In genomic region chr7:38112451-38112850, GRCm38 (mm10) we compare ENCODE assay signal across 9 mouse cellular contexts. TPM values are rescaled to one million over a fixed set of nuclear protein-coding genes. Genes with fewer than 3 reads are reported as not detected.
DNase-seq lines count a peak whose midpoint lies in the region; ATAC-seq lines count a peak whose summit lies in the region.
"Had no signal": no experiment of that assay in that cellular context is flagged by ENCODE, and none has a peak within 500 bp of the region (broad histone marks: within the 10 kb centered on the region; RNA-seq: fewer than 3 reads in every experiment).

No protein-coding gene starts in this region.

- intact Hi-C loops in heart, postnatal 10 days (cut with DNase I), result no loop called here

- no peak overlapping the region for H3K9ac ChIP-seq in heart, embryonic 11.5 days (ENCODE audit: low read depth, low read length)
- H3K9ac ChIP-seq in midbrain, embryonic 15.5 days, result no peak overlapping the region
- H3K9ac ChIP-seq in intestine, embryonic 15.5 days, result no peak overlapping the region
- no peak overlapping the region for H3K9ac ChIP-seq in hindbrain, embryonic 11.5 days (ENCODE audit: low read depth, low read length)
- H3K9ac ChIP-seq: forebrain, postnatal 0 days had no signal

- no peaks in the 10 kb centered on the region for H3K36me3 ChIP-seq in heart, embryonic 11.5 days (ENCODE audit: control insufficient read depth, insufficient read depth, low read length)
- no peaks in the 10 kb centered on the region for H3K36me3 ChIP-seq in midbrain, embryonic 10.5 days
- no peaks in the 10 kb centered on the region for H3K36me3 ChIP-seq in midbrain, embryonic 15.5 days (replicated peaks)
- H3K36me3 ChIP-seq in intestine, embryonic 15.5 days, result no peaks in the 10 kb centered on the region
- no peaks in the 10 kb centered on the region for H3K36me3 ChIP-seq in hindbrain, embryonic 11.5 days (ENCODE audit: control insufficient read depth, insufficient read depth, low read length)

- no peak overlapping the region for H3K4me2 ChIP-seq in heart, embryonic 11.5 days
- H3K4me2 ChIP-seq in midbrain, embryonic 15.5 days, result no peak overlapping the region
- no peak overlapping the region for H3K4me2 ChIP-seq in intestine, embryonic 15.5 days (replicated peaks)
- H3K4me2 ChIP-seq in hindbrain, embryonic 11.5 days (replicated peaks; ENCODE audit: low read depth, low read length), result no peak overlapping the region

- ATAC-seq in heart, embryonic 11.5 days (replicated peaks; ENCODE audit: insufficient number of reproducible peaks, low FRiP score, low TSS enrichment), result no peak
- ATAC-seq in midbrain, embryonic 15.5 days (replicated peaks), result no peak
- ATAC-seq in intestine, embryonic 15.5 days, result no peak
- ATAC-seq in hindbrain, embryonic 11.5 days (ENCODE audit: low FRiP score), result no peak
- ATAC-seq: forebrain, postnatal 0 days had no signal

- no peak overlapping the region for H3K27ac ChIP-seq in heart, embryonic 11.5 days (ENCODE audit: low read depth, low read length)
- H3K27ac ChIP-seq in midbrain, embryonic 10.5 days (replicated peaks), result peak overlapping the region; percentile 30
- no peak overlapping the region for H3K27ac ChIP-seq in midbrain, embryonic 15.5 days
- H3K27ac ChIP-seq in intestine, embryonic 15.5 days, result peak overlapping the region; percentile 33
- H3K27ac ChIP-seq in hindbrain, embryonic 11.5 days (ENCODE audit: low read depth, low read length), result no peak overlapping the region

- no peaks in the 10 kb centered on the region for H3K27me3 ChIP-seq in heart, embryonic 11.5 days (ENCODE audit: control insufficient read depth, insufficient read depth, low read length)
- H3K27me3 ChIP-seq in midbrain, embryonic 10.5 days (ENCODE audit: low read depth, poor library complexity, severe bottlenecking), result peaks cover 18% of the 10 kb centered on the region
- 0 out of 2 replicates have a peak, but pooled peaks cover 3% of the 10 kb centered on the region for H3K27me3 ChIP-seq in midbrain, embryonic 15.5 days (replicated peaks)
- no peaks in the 10 kb centered on the region for H3K27me3 ChIP-seq in intestine, embryonic 15.5 days (replicated peaks)
- no peaks in the 10 kb centered on the region for H3K27me3 ChIP-seq in hindbrain, embryonic 11.5 days (ENCODE audit: control insufficient read depth, insufficient read depth, low read length)

- 74% methylated on average over 9 of the region's 9 CpGs for WGBS in heart, embryonic 11.5 days (ENCODE audit: insufficient replicate concordance)
- 92% methylated on average over 9 of the region's 9 CpGs for WGBS in midbrain, embryonic 10.5 days
- WGBS in midbrain, embryonic 15.5 days, result 84% methylated on average over 9 of the region's 9 CpGs
- 79% methylated on average over 9 of the region's 9 CpGs for WGBS in intestine, embryonic 15.5 days
- WGBS in hindbrain, embryonic 11.5 days, result 88% methylated on average over 9 of the region's 9 CpGs

- no peak overlapping the region for H3K4me3 ChIP-seq in heart, embryonic 11.5 days (ENCODE audit: low read depth, low read length)
- no peak overlapping the region for H3K4me3 ChIP-seq in midbrain, embryonic 10.5 days
- H3K4me3 ChIP-seq in midbrain, embryonic 15.5 days, result no peak overlapping the region
- no peak overlapping the region for H3K4me3 ChIP-seq in intestine, embryonic 15.5 days (replicated peaks)
- no peak overlapping the region for H3K4me3 ChIP-seq in hindbrain, embryonic 11.5 days (ENCODE audit: low read depth, low read length)

- peak; percentile 18 to 29 for DNase-seq in heart, postnatal 10 days
- no peak for DNase-seq in midbrain, embryonic 10.5 days (ENCODE audit: low spot score)
- DNase-seq in hindbrain, embryonic 11.5 days (ENCODE audit: low spot score), result no peak
- no peak for DNase-seq in spleen, postnatal 14 days (ENCODE audit: low spot score in 2 of 2)
- DNase-seq: thymus, postnatal 14 days had no signal

- peaks cover 4% of the 10 kb centered on the region; the same call in 1 of the 2 replicates for H3K4me1 ChIP-seq in heart, embryonic 11.5 days (ENCODE audit: control insufficient read depth, insufficient read depth, low read length)
- H3K4me1 ChIP-seq in midbrain, embryonic 10.5 days, result peaks cover 31% of the 10 kb centered on the region
- peaks cover 6% of the 10 kb centered on the region; the same call in 1 of the 2 replicates for H3K4me1 ChIP-seq in midbrain, embryonic 15.5 days
- peaks cover 23% of the 10 kb centered on the region for H3K4me1 ChIP-seq in intestine, embryonic 15.5 days (replicated peaks)
- H3K4me1 ChIP-seq in hindbrain, embryonic 11.5 days (replicated peaks; ENCODE audit: control insufficient read depth, insufficient read depth, low read length), result no peaks in the 10 kb centered on the region

- H3K9me3 ChIP-seq in heart, embryonic 11.5 days (replicated peaks; ENCODE audit: control insufficient read depth, low read length), result no peaks in the 10 kb centered on the region
- H3K9me3 ChIP-seq in midbrain, embryonic 10.5 days (replicated peaks), result no peaks in the 10 kb centered on the region
- H3K9me3 ChIP-seq in midbrain, embryonic 15.5 days, result no peaks in the 10 kb centered on the region
- H3K9me3 ChIP-seq in intestine, embryonic 15.5 days, result no peaks in the 10 kb centered on the region
- no peaks in the 10 kb centered on the region for H3K9me3 ChIP-seq in hindbrain, embryonic 11.5 days (ENCODE audit: control insufficient read depth, low read length)

RNA-seq across cellular contexts. Expression of gene Ccne1, which starts 5.1 kb away (rescaled TPM):
- 1 to 10 TPM; 3.5 to 4.3 TPM for total RNA-seq in heart, postnatal 10 days (2021)
- polyA plus RNA-seq in heart, embryonic 11.5 days (2014; fragmentation: Nextera tagmentation; extraction: Ambion mirVana), result 54.3 and 55.4 TPM in 2 replicates
- polyA plus RNA-seq in midbrain, embryonic 10.5 days (2016; fragmentation: Nextera tagmentation; extraction: Ambion mirVana), result 71.1 and 94.2 TPM in 2 replicates
- polyA plus RNA-seq in midbrain, embryonic 15.5 days (2015; fragmentation: Nextera tagmentation; extraction: Ambion mirVana), result 11.6 and 13.2 TPM in 2 replicates
- 57.2 and 59.4 TPM in 2 replicates for polyA plus RNA-seq in intestine, embryonic 15.5 days (2015; fragmentation: Nextera tagmentation; extraction: Ambion mirVana)
- 56.6 and 60.5 TPM in 2 replicates for polyA plus RNA-seq in hindbrain, embryonic 11.5 days (2014; fragmentation: Nextera tagmentation; extraction: Ambion mirVana)

Comparison
In these comparisons a context has a peak if more than half of its experiments do, and no peak if none do; other contexts are left out.
1. H3K27ac ChIP-seq: peak in midbrain, embryonic 10.5 days (single experiment) and intestine, embryonic 15.5 days (single experiment); none in heart, embryonic 11.5 days (single experiment), midbrain, embryonic 15.5 days (single experiment) and hindbrain, embryonic 11.5 days (single experiment).
2. DNase-seq: peak in heart, postnatal 10 days (2 of 2); none in midbrain, embryonic 10.5 days (single experiment), hindbrain, embryonic 11.5 days (single experiment) and spleen, postnatal 14 days (0 of 2).